Mouse (Mus musculus) heart, embryonic 11.5 days (tissue): ENCODE measurements around the gene Cpeb3. TPM values are rescaled to one million over a fixed set of nuclear protein-coding genes. Genes with fewer than 3 reads are reported as not detected.
"Not testable (repeated sequence)": the region's sequence is repeated elsewhere in the genome, so short reads cannot be mapped to it uniquely, and the experiment has no call there.

ENCODE experiments used
- ATAC-seq: fragments of 200-750 bp; cut with Nextera tagmentation; replicated peaks from 2 replicates; pipeline ENCODE4 v1.8.0; 2017; ENCODE audit warnings: moderate library complexity; ENCODE audit not compliant: insufficient number of reproducible peaks, low FRiP score, low TSS enrichment
- H3K27ac ChIP-seq: fragments of 300-500 bp; sonication (generic); 2 replicates; pipeline ENCODE4 v1.5.1; 2014; ENCODE audit warnings: mild to moderate bottlenecking, low read depth, low read length
- H3K27me3 ChIP-seq: fragments of 300-500 bp; sonication (generic); 2 replicates; pipeline ENCODE4 v1.6.1; 2014; ENCODE audit warnings: mild to moderate bottlenecking, low read length, mixed read lengths; ENCODE audit not compliant: control insufficient read depth, insufficient read depth
- H3K36me3 ChIP-seq: fragments of 300-500 bp; sonication (generic); 2 replicates; pipeline ENCODE4 v1.6.1; 2014; ENCODE audit warnings: mild to moderate bottlenecking, low read length, moderate library complexity, mixed read lengths; ENCODE audit not compliant: control insufficient read depth, insufficient read depth
- H3K4me1 ChIP-seq: fragments of 300-500 bp; sonication (generic); 2 replicates; pipeline ENCODE4 v1.6.1; 2014; ENCODE audit warnings: low read length; ENCODE audit not compliant: control insufficient read depth, insufficient read depth
- H3K4me2 ChIP-seq: fragments of 300-500 bp; sonication (generic); 2 replicates; pipeline ENCODE4 v1.6.1; 2014; ENCODE audit warnings: mild to moderate bottlenecking, moderate library complexity
- H3K4me3 ChIP-seq: fragments of 300-500 bp; sonication (generic); 2 replicates; pipeline ENCODE4 v1.5.1; 2014; ENCODE audit warnings: low read depth, low read length
- H3K9ac ChIP-seq: fragments of 300-500 bp; sonication (generic); 2 replicates; pipeline ENCODE4 v1.6.1; 2014; ENCODE audit warnings: mild to moderate bottlenecking, low read depth, low read length, moderate library complexity
- H3K9me3 ChIP-seq: fragments of 300-500 bp; sonication (generic); replicated peaks from 2 replicates; pipeline ENCODE4 v1.6.1; 2016; ENCODE audit warnings: low read length; ENCODE audit not compliant: control insufficient read depth
- WGBS: fragments of 180-500 bp; shearing (Covaris S2); extraction: QIAGEN DNeasy Blood & Tissue Kit; methylation state at CpG from one replicate; pipeline ENCODE4 v1.1.7; 2014; ENCODE audit not compliant: insufficient replicate concordance; 5-methylcytosine and 5-hydroxymethylcytosine counted together
- polyA plus RNA-seq: library from polyadenylated mRNA; unstranded; fragments of >200 nt; fragmentation: Nextera tagmentation; extraction: Ambion mirVana; gene quantifications from 2 replicates; pipeline ENCODE4 v1.2.1, GENCODE M21; 2014

Cpeb3 gene
- polyA plus RNA-seq, 1 experiment from 2014 or later, result 4.4 TPM

DNA sequence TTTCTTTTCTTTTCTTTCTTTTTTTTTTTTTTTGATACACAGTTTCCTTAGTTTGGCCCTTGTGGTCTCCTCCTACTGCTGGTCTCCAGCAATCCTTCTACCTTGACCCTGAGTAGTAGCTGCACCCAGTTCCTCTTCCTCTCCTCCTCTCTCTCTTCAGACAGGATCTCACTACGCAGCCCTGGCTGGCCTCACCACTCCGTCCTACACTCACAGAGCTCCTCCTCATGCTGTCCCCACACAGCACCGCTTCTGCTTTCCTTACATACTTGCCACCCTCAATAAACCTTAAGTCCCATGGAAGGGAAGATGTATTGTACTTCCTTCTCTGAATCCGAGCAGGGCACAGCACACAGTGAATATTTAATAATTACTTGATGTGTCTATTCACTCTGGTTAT is 61.3 kb downstream of the Cpeb3 start:
- H3K27ac ChIP-seq, result no peak overlapping the region
- WGBS, result 53% methylated on average over 4 of the region's 4 CpGs
- peaks cover 13% of the 10 kb centered on the region for H3K4me1 ChIP-seq
- no peaks in the 10 kb centered on the region for H3K9me3 ChIP-seq
- H3K4me3 ChIP-seq, result no peak overlapping the region
- no peaks in the 10 kb centered on the region for H3K36me3 ChIP-seq
- H3K27me3 ChIP-seq, result no peaks in the 10 kb centered on the region
- ATAC-seq, result no peak
- H3K9ac ChIP-seq, result no peak overlapping the region
- H3K4me2 ChIP-seq, result no peak overlapping the region

DNA sequence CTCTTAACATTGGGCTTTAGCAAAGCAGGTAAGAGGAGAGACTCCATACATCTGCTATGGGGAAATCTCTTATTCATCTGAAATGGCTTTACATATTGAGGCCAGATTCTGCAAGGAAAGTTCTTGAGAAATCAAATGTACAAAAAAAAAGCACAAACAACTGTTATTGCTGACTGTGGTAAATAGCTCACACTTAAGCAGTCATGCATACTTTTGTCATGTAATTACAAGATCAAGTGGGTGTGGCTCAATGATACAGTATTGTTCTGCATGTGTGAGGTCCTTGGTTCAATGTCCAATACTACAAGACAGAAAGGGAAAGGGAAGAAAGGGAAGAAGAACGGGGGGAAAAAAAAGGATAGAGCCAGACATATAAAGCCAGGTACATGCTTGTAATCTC is 62.6 kb downstream of the Cpeb3 start:
- Histone ChIP-seq H3K4me3 (no peak overlapping the region), H3K4me2 (no peak overlapping the region), H3K9ac (no peak overlapping the region), H3K36me3 (no peaks in the 10 kb centered on the region), H3K27ac (no peak overlapping the region), H3K27me3 (no peaks in the 10 kb centered on the region), H3K4me1 (peaks cover 20% of the 10 kb centered on the region), H3K9me3 (no peaks in the 10 kb centered on the region)
- no peak for ATAC-seq
- WGBS, result 83% methylated on average over 1 of the region's 1 CpGs

DNA sequence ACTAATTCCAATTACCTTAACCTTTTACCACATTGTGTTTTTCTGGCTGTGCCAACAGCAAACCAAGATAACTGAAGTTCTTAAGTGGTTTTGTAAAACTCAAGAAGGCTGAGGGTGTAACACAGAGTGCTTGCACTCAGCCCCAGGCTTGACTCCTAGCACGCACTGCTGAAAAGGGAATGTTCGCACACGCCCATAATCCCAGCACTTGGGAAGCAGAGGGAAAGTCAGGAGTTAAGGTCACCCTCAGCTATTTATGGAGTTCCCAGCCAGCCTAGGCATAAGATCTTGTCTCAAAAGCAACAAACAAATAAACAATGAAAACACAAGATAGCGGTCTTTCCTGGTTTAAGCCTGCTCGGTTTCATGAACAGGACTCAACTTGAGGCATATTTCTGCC is 63.0 kb downstream of the Cpeb3 start:
- Histone ChIP-seq H3K4me1 (peaks cover 23% of the 10 kb centered on the region), H3K4me3 (no peak overlapping the region), H3K27ac (no peak overlapping the region), H3K36me3 (no peaks in the 10 kb centered on the region), H3K9ac (no peak overlapping the region), H3K4me2 (no peak overlapping the region), H3K9me3 (no peaks in the 10 kb centered on the region), H3K27me3 (no peaks in the 10 kb centered on the region)
- 79% methylated on average over 5 of the region's 5 CpGs for WGBS
- ATAC-seq, result no peak

DNA sequence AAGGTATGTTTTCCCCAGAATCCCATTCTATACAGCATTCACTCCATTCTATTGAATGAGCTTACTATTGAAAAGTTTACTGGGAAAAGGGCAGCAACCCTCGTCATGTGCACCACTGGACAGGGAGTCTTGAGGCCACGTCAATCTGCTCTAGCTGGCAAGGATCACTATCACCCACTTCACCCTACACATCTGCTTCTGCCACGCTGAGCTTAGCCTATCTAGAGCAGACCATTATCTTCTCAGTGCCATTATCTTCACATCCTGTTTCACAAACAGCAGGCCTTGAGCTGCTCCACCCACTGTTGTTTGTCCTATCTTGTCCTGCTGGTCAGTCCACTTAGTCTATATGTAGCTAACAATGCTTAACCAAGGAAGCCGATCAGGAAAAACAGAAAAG is 66.8 kb downstream of the Cpeb3 start:
- peak overlapping the region; percentile 36; the same call in 1 of the 2 replicates for H3K27ac ChIP-seq
- H3K4me3 ChIP-seq, result no peak overlapping the region
- 26% methylated on average over 4 of the region's 4 CpGs for WGBS

DNA sequence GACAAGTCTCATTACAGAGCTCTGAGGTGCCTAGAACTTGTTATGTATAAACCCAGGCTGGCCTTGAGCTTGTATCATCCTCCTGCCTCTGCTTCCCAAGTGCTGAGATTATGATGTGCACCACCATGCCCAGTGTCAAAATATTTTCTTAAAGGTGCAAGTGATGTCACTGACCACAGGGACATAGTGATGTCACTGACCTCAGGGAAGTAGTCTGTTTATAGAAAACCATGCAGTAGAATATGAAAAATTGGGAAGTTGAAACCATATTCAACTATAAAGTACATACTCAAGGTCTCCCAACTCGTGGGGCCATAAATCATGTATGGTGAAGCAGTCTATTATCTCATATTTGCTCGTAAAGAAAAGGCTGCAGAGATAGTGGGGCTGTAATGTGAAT is 71.3 kb downstream of the Cpeb3 start:
- no peak for ATAC-seq
- no peaks in the 10 kb centered on the region for H3K9me3 ChIP-seq
- H3K27ac ChIP-seq, result no peak overlapping the region
- no peaks in the 10 kb centered on the region for H3K27me3 ChIP-seq
- H3K4me1 ChIP-seq, result peaks cover 10% of the 10 kb centered on the region
- no peak overlapping the region for H3K4me3 ChIP-seq
- no peak overlapping the region for H3K4me2 ChIP-seq
- WGBS, result 50% methylated on average over 2 of the region's 2 CpGs
- no peaks in the 10 kb centered on the region for H3K36me3 ChIP-seq
- no peak overlapping the region for H3K9ac ChIP-seq

More for the DNA sequence above, 66.8 kb downstream of the Cpeb3 start:
- peak; percentile 93 for ATAC-seq
- no peaks in the 10 kb centered on the region for H3K36me3 ChIP-seq
- H3K4me2 ChIP-seq, result no peak overlapping the region
- no peak overlapping the region for H3K9ac ChIP-seq
- no peaks in the 10 kb centered on the region for H3K9me3 ChIP-seq
- no peaks in the 10 kb centered on the region for H3K27me3 ChIP-seq
- H3K4me1 ChIP-seq, result peaks cover 19% of the 10 kb centered on the region

DNA sequence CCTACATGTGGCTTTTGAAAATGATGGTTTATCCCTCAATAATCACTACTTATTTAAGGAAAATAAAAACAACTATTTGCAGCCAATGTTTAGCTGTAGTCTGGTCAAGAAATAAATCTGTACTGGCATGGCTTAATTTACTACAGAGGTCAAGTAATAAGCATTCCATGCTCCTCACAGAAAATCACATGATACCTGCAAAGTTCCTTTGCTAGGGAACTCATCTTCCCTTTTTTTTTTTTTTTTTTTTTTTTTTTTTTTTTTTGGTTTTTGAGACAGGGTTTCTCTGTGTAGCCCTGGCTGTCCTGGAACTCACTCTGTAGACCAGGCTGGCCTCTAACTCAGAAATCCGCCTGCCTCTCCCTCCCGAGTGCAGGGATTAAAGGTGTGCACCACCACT is 72.9 kb downstream of the Cpeb3 start:
- H3K9ac ChIP-seq, ATAC-seq, H3K4me3 ChIP-seq, H3K36me3 ChIP-seq, H3K4me2 ChIP-seq, H3K4me1 ChIP-seq, H3K27ac ChIP-seq, H3K27me3 ChIP-seq, H3K9me3 ChIP-seq: not testable (repeated sequence)
- WGBS, result 73% methylated on average over 2 of the region's 2 CpGs

DNA sequence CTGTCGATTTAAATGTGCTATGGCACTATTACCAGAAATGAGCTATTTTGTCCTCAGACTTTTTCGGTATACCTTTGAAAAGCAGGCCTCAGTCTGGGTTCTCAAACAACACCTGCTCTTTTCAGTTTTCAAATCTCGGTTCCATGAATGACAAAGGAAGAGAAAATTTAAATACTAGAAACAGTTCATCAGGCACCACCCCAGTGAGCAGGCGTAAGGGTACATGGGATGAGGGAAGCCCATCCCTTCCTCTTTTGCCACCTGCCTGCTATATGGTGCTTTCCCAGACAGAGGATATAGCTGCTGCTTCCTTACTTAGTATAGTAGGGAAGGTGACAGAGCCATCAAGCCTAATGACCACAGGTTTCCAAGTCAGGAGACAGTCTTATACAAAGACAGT is 74.7 kb downstream of the Cpeb3 start:
- no peaks in the 10 kb centered on the region for H3K9me3 ChIP-seq
- 90% methylated on average over 4 of the region's 4 CpGs for WGBS

DNA sequence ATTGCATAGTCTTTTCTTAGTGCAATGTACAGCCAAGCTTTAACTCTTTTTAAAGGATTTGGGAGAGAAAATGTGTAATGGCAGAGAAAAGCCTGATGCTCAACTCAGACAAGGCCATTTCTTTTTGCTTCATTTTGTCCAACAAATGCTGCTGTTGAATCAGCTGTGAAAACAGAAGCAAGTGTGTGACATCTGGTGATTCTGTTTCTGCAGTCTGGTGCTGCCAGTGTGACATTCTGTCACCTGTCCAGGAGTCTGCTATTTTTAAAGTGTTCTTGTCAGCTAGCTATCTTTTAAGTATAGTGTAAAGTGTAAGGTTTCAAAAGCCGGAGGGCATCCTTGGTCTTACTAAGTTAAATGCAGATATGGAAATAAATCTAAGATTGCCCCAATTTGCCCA is 76.7 kb downstream of the Cpeb3 start:
- WGBS, result 38% methylated on average over 1 of the region's 1 CpGs
- H3K36me3 ChIP-seq, result no peaks in the 10 kb centered on the region
- no peak overlapping the region for H3K9ac ChIP-seq
- H3K4me1 ChIP-seq, result peaks cover 5% of the 10 kb centered on the region
- no peak for ATAC-seq
- no peak overlapping the region for H3K4me3 ChIP-seq
- H3K27me3 ChIP-seq, result no peaks in the 10 kb centered on the region
- H3K27ac ChIP-seq, result no peak overlapping the region
- no peak overlapping the region; the same call in 1 of the 2 replicates for H3K4me2 ChIP-seq
- H3K9me3 ChIP-seq, result no peaks in the 10 kb centered on the region

More for the DNA sequence above, 74.7 kb downstream of the Cpeb3 start:
- Histone ChIP-seq H3K27ac (no peak overlapping the region), H3K36me3 (no peaks in the 10 kb centered on the region), H3K4me2 (no peak overlapping the region), H3K4me3 (no peak overlapping the region), H3K27me3 (no peaks in the 10 kb centered on the region), H3K9ac (no peak overlapping the region), H3K4me1 (peaks cover 5% of the 10 kb centered on the region)
- ATAC-seq, result no peak

DNA sequence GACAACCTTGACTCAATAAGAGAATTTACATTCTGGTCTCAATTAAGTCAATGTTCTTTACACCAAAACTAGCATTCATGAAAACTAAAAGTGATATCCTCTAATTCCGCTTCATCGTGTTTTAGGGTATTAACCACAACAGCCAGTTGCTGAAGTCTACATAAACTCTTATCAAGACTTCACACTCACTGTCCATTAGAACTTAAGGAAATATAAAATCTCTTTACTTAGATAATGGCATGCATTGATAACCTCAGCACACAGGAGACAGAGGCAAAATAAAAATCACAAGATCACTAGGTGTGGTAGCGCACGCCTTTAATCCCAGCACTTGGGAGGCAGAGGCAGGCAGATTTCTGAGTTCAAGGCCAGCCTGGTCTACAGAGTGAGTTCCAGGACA is 79.9 kb downstream of the Cpeb3 start:
- H3K36me3 ChIP-seq, result no peaks in the 10 kb centered on the region
- H3K4me3 ChIP-seq, result no peak overlapping the region
- no peak overlapping the region for H3K27ac ChIP-seq
- no peaks in the 10 kb centered on the region for H3K27me3 ChIP-seq
- no peak overlapping the region for H3K9ac ChIP-seq
- no peak for ATAC-seq
- H3K4me2 ChIP-seq, result no peak overlapping the region
- H3K9me3 ChIP-seq, result no peaks in the 10 kb centered on the region
- H3K4me1 ChIP-seq, result peaks cover 5% of the 10 kb centered on the region
- 88% methylated on average over 4 of the region's 4 CpGs for WGBS
